Mouse (Mus musculus) mouse trophoblast stem cell (cell line): ENCODE results near the gene Gtf2f1.

ENCODE experiments used
- in situ Hi-C, 2 experiments: fragments of 300-500 bp; cut with MseI, MboI; formaldehyde crosslinking; loops; 2 replicates in 1 of 2; 3 replicates in 1 of 2; pipeline ENCODE4 v1.15.1; 2025

The Gtf2f1 gene

GRCm38 (mm10) chr17:56974708-56975240 lies 36.3 kb downstream of the Gtf2f1 start:
- in situ Hi-C loops = no loop called here

GRCm38 (mm10) chr17:56973956-56974707 lies 37.0 kb downstream of the Gtf2f1 start:
- in situ Hi-C loops = no loop called here

GRCm38 (mm10) chr17:56970081-56970480 lies 41.0 kb downstream of the Gtf2f1 start:
- in situ Hi-C loops = no loop called here

- in situ Hi-C loops = no loop called here
Measured at GRCm38 (mm10) chr17:56969321-56969720, 41.8 kb downstream of the Gtf2f1 start.

- in situ Hi-C loops = no loop called here
Measured at GRCm38 (mm10) chr17:56963646-56964045, 47.4 kb downstream of the Gtf2f1 start.

GRCm38 (mm10) chr17:56962642-56963405 lies 48.3 kb downstream of the Gtf2f1 start:
- in situ Hi-C loops = no loop called here

- in situ Hi-C loops = no loop called here
Measured at GRCm38 (mm10) chr17:56961880-56962279, 49.2 kb downstream of the Gtf2f1 start.

GRCm38 (mm10) chr17:56958667-56959066 lies 52.4 kb downstream of the Gtf2f1 start:
- in situ Hi-C loops = no loop called here

- in situ Hi-C loops = no loop called here
Measured at GRCm38 (mm10) chr17:56957763-56958429, 53.2 kb downstream of the Gtf2f1 start.

- in situ Hi-C loops = no loop called here
Measured at GRCm38 (mm10) chr17:56954871-56955270, 56.2 kb downstream of the Gtf2f1 start.
